Comparison of ENCODE assay signal across 14 mouse cellular contexts in genomic region chr10:43910873-43911142, GRCm38 (mm10).
"Had no signal": no experiment of that assay in that cellular context is flagged by ENCODE, and none has a peak within 500 bp of the region (broad histone marks: within the 10 kb centered on the region; RNA-seq: fewer than 3 reads in every experiment).

No protein-coding gene starts in this region.

- ATAC-seq: intestine, embryonic 16.5 days; lung, postnatal 0 days had no signal

- H3K9ac ChIP-seq: lung, embryonic 14.5 days had no signal

- H3K4me2 ChIP-seq: lung, embryonic 14.5 days; midbrain, embryonic 11.5 days had no signal

- DNase-seq: kidney, adult 18-20 months; kidney, postnatal 25 days; layer of hippocampus, adult 9-11 months; lung, embryonic 14.5 days; lung, postnatal 36 days; midbrain, embryonic 14.5 days; thymus, adult 18-20 months; thymus, postnatal 36 days had no signal

- H3K4me3 ChIP-seq: layer of hippocampus, adult 2 months; left cerebral cortex, adult 2 months had no signal

- H3K27ac ChIP-seq: kidney, postnatal 0 days; layer of hippocampus, adult 2 months; left cerebral cortex, adult 2 months had no signal
